9 mouse cellular contexts compared by ENCODE assay signal in genomic region chr6:126161571-126162340, GRCm38 (mm10). TPM values are rescaled to one million over a fixed set of nuclear protein-coding genes. Genes with fewer than 3 reads are reported as not detected.
A peak's percentile ranks its signal among the peaks of the same experiment; 100 is the strongest.
DNase-seq lines count a peak whose midpoint lies in the region; ATAC-seq and TF ChIP-seq lines count a peak whose summit lies in the region.
"Had no signal": no experiment of that assay in that cellular context is flagged by ENCODE, and none has a peak within 500 bp of the region (broad histone marks: within the 10 kb centered on the region; RNA-seq: fewer than 3 reads in every experiment).

No protein-coding gene starts in this region.

- no peak for ATAC-seq in lung, embryonic 15.5 days (ENCODE audit: borderline replicate concordance, extremely low read depth, low FRiP score, low TSS enrichment)

- no peaks in the 10 kb centered on the region for H3K9me3 ChIP-seq in lung, embryonic 15.5 days
- no peaks in the 10 kb centered on the region for H3K9me3 ChIP-seq in limb, embryonic 10.5 days (replicated peaks)

- H3K4me1 ChIP-seq in cerebellum, adult 2 months (ENCODE audit: control insufficient read depth, insufficient read depth, low read length): peaks cover 18% of the 10 kb centered on the region; the same call in 1 of the 2 replicates
- H3K4me1 ChIP-seq in lung, embryonic 15.5 days: peaks cover 52% of the 10 kb centered on the region
- H3K4me1 ChIP-seq in limb, embryonic 10.5 days: peaks cover 96% of the 10 kb centered on the region
- no peaks in the 10 kb centered on the region for H3K4me1 ChIP-seq in small intestine, adult 2 months (ENCODE audit: control insufficient read depth, insufficient read depth, insufficient read length, low read length)

- WGBS in cerebellum, adult 2 months: 24% methylated on average over 8 of the region's 8 CpGs
- WGBS in lung, embryonic 15.5 days: 40% methylated on average over 8 of the region's 8 CpGs
- 61% methylated on average over 8 of the region's 8 CpGs for WGBS in limb, embryonic 10.5 days
- 56% methylated on average over 8 of the region's 8 CpGs for WGBS in small intestine, adult 2 months

- H3K4me2 ChIP-seq in lung, embryonic 15.5 days: peak overlapping the region; percentile 76

- peak overlapping the region; percentile 44 for H3K27ac ChIP-seq in cerebellum, adult 2 months (ENCODE audit: insufficient read depth, low read length)
- no peak overlapping the region for H3K27ac ChIP-seq in lung, embryonic 15.5 days
- peak overlapping the region; percentile 91 for H3K27ac ChIP-seq in limb, embryonic 10.5 days
- peak overlapping the region; percentile 62 for H3K27ac ChIP-seq in small intestine, adult 2 months (ENCODE audit: insufficient read depth, low read depth, low read length)
- H3K27ac ChIP-seq: liver, embryonic 14.5 days had no signal

- no peak overlapping the region for H3K9ac ChIP-seq in lung, embryonic 15.5 days
- H3K9ac ChIP-seq: liver, embryonic 14.5 days had no signal

- no peaks in the 10 kb centered on the region for H3K27me3 ChIP-seq in cerebellum, adult 2 months (ENCODE audit: control insufficient read depth, insufficient read depth, low read length)
- peaks cover 54% of the 10 kb centered on the region for H3K27me3 ChIP-seq in lung, embryonic 15.5 days
- 0 out of 2 replicates have a peak, but pooled peaks cover 3% of the 10 kb centered on the region for H3K27me3 ChIP-seq in limb, embryonic 10.5 days (ENCODE audit: low read depth, poor library complexity, severe bottlenecking)
- peaks cover 6% of the 10 kb centered on the region; the same call in 1 of the 2 replicates for H3K27me3 ChIP-seq in small intestine, adult 2 months (ENCODE audit: control insufficient read depth, insufficient read depth, low read length)

- no peak for TF ChIP-seq POLR2A in cerebellum, adult 2 months (IDR thresholded peaks at IDR 0.05; ENCODE audit: borderline replicate concordance, insufficient read depth, low read length)
- no peak for TF ChIP-seq POLR2A in small intestine, adult 2 months (IDR thresholded peaks at IDR 0.05; ENCODE audit: low read depth, low read length)

- peak; percentile 30 to 44 for DNase-seq in cerebellum, adult 2 months
- DNase-seq in cerebellum, adult 11-12 months: no peak
- DNase-seq in lung, adult 18-20 months: no peak
- no peak for DNase-seq in limb, embryonic 10.5 days (ENCODE audit: low spot score)
- DNase-seq in embryo, embryonic 9.5 days (ENCODE audit: extremely low spot score): no peak
- DNase-seq in right cerebral cortex, postnatal 4 days: no peak

- no peaks in the 10 kb centered on the region for H3K36me3 ChIP-seq in lung, embryonic 15.5 days
- H3K36me3 ChIP-seq in limb, embryonic 10.5 days: peaks cover 4% of the 10 kb centered on the region; the same call in 1 of the 2 replicates
- no peaks in the 10 kb centered on the region for H3K36me3 ChIP-seq in small intestine, adult 2 months (ENCODE audit: control insufficient read depth, insufficient read depth, low read length)

- peak overlapping the region; percentile 88 for H3K4me3 ChIP-seq in cerebellum, adult 2 months (replicated peaks; ENCODE audit: insufficient read depth, low read depth, low read length)
- no peak overlapping the region for H3K4me3 ChIP-seq in lung, embryonic 15.5 days
- peak overlapping the region; percentile 68 for H3K4me3 ChIP-seq in limb, embryonic 10.5 days
- peak overlapping the region; percentile 44 for H3K4me3 ChIP-seq in small intestine, adult 2 months (ENCODE audit: low read depth, low read length)

- no peak for TF ChIP-seq CTCF in cerebellum, adult 2 months (IDR thresholded peaks at IDR 0.05; ENCODE audit: borderline replicate concordance, insufficient read depth, low read depth, low read length)
- no peak for TF ChIP-seq CTCF in small intestine, adult 2 months (IDR thresholded peaks at IDR 0.05; ENCODE audit: extremely low read depth, insufficient read length, insufficient replicate concordance, low read depth, low read length)

RNA-seq across cellular contexts. Expression of gene Ntf3, which starts 5.0 kb away (rescaled TPM):
- polyA plus RNA-seq in cerebellum, adult 2 months (2012; rRNA removed): 7.9 and 11.8 TPM in 2 replicates
- polyA plus RNA-seq in lung, embryonic 15.5 days (2015; fragmentation: Nextera tagmentation; extraction: Ambion mirVana): 4.7 and 5.9 TPM in 2 replicates
- 13.7 and 22.9 TPM in 2 replicates for polyA plus RNA-seq in limb, embryonic 10.5 days (2016; fragmentation: Nextera tagmentation; extraction: Ambion mirVana)
- 1.2 and 2.3 TPM in 2 replicates for polyA plus RNA-seq in small intestine, adult 2 months (2012; rRNA removed)

Comparison
In these comparisons a context has a peak if more than half of its experiments do, and no peak if none do; other contexts are left out.
1. DNase-seq: peak in cerebellum, adult 2 months (2 of 2); none in cerebellum, adult 11-12 months (single experiment), lung, adult 18-20 months (0 of 2), limb, embryonic 10.5 days (single experiment), embryo, embryonic 9.5 days (single experiment) and right cerebral cortex, postnatal 4 days (single experiment).